Mouse (Mus musculus): ENCODE measurements around the gene Spx. TPM values are rescaled to one million over a fixed set of nuclear protein-coding genes. Genes with fewer than 3 reads are reported as not detected.

Spx gene
- 0.37 and 0.60 TPM in 2 replicates for polyA plus RNA-seq (2012; rRNA removed)

DNA sequence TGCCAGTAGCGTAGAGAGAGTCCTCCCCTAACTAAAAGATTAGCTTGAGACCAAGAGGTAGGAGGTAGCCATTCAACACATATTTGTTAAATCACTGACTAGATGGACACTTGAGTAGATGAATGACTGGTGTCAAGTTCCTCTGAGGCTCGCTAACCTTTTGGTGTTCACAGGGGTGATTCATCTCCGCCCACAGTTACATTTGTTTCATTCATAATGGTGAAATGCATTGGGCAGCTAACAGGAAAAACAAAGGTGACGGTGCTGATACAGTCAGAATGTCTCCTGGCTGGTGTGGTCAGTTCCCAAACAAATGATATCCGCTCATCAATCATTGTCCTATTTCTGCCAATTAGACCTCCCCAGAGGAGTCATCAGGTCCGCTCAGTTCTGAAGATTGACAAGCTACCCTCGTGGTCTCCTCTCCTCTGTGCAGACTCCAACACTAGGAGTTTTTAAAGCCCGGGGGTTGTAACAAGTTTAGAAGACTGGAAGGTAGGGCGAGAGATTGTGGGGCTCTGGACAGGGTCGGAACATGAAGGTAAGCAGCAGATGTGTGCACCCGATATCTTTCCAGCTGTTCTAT is at the start of gene Spx:
Gene Spx (plus strand): TSS at position 536 of the 586 bp plus-strand sequence.

DNA sequence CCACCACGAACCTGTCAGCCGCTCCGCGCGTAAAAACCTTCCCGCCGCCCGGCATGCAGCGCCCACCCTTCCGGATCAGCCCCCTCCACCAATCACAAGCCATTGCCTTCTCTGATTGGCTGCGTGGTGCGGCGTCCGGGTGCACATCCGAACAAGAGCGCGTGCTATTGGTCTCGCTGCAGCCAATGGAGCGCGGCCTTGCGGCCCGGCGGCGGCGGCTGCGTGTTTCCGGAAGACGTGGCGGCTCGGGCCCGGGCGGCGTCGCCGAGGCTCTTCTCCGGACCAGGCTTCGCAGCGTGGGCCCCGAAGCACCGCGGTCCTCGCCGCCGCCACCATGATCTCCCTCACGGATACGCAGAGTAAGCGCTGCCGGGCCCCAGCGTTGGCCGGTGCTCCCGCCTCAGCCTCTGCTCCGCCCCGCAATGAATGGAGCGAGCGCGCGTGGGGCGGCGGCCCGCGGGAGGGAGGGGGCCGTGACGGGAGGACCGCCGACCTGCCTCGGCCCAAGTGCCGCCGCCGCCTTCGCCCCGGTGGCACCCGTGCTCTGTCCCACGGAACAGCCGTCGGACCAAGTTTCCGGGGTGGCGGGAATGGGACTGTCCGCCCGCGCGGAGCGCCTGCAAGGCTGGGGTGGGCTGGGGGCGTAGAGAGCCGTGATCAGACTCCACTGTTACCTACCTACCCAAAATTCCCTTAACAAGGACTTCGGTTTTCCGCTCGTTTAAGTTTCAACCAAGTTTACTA is 26.1 kb upstream of the Spx start, which contains the start of the genes Recql and Golt1b:
Gene Recql (minus strand): TSS at position 77 of the 744 bp plus-strand sequence.
Gene Golt1b (plus strand): TSS at position 211 of the 744 bp plus-strand sequence.

Other genes starting within 250 kb of the Spx start
- not detected in 2 replicates for gene Slco1a6, start 204.9 kb upstream of the Spx start, polyA plus RNA-seq (2012; rRNA removed)
- 1.3 and 1.8 TPM in 2 replicates for gene Iapp, start 115.0 kb upstream of the Spx start, polyA plus RNA-seq (2012; rRNA removed)
- gene Slco1a5, start 90.5 kb upstream of the Spx start, polyA plus RNA-seq (2012; rRNA removed), result not detected in 2 replicates
- gene Pyroxd1, start 67.8 kb upstream of the Spx start, polyA plus RNA-seq (2012; rRNA removed), result 7.0 and 7.2 TPM in 2 replicates
- 2.5 and 3.1 TPM in 2 replicates for gene Recql, start 26.4 kb upstream of the Spx start, polyA plus RNA-seq (2012; rRNA removed)
- 4.0 and 4.3 TPM in 2 replicates for gene Golt1b, start 26.2 kb upstream of the Spx start, polyA plus RNA-seq (2012; rRNA removed)
- gene Gys2, start 59.7 kb downstream of the Spx start, polyA plus RNA-seq (2012; rRNA removed), result 0.03 and 0.06 TPM in 2 replicates
- 18.1 and 19.0 TPM in 2 replicates for gene Ldhb, start 94.5 kb downstream of the Spx start, polyA plus RNA-seq (2012; rRNA removed)
- 15.9 and 18.3 TPM in 2 replicates for gene Kcnj8, start 158.2 kb downstream of the Spx start, polyA plus RNA-seq (2012; rRNA removed)

Data from colon, adult 2 months (tissue).